Mouse (Mus musculus): Measurements from ENCODE around the gene Fam126b. TPM values are rescaled to one million over a fixed set of nuclear protein-coding genes. Genes with fewer than 3 reads are reported as not detected.
A peak's percentile ranks its signal among the peaks of the same experiment; 100 is the strongest.
"Not testable (repeated sequence)": the region's sequence is repeated elsewhere in the genome, so short reads cannot be mapped to it uniquely, and the experiment has no call there.

Fam126b gene
- total RNA-seq, 2 experiments from 2014 or later: 120 to 124 TPM

- Histone ChIP-seq H3K4me3 (no peak overlapping the region), H3K27ac (no peak overlapping the region)
- no peak for TF ChIP-seq CTCF (conservative IDR thresholded peaks at IDR 0.05)
- DNase-seq (ENCODE audit: low spot score in 2 of 2): no peak
These were observed 24.0 kb upstream of the Fam126b start for GRCm38 (mm10) chr1:58610166-58610565.

- not testable (repeated sequence) for DNase-seq (ENCODE audit: low spot score in 2 of 2); H3K27ac ChIP-seq
These were observed 23.5 kb upstream of the Fam126b start for GRCm38 (mm10) chr1:58609591-58609990.

GRCm38 (mm10) chr1:58603738-58604137 lies 17.6 kb upstream of the Fam126b start:
- H3K4me3 ChIP-seq: no peak overlapping the region
- H3K27ac ChIP-seq: no peak overlapping the region
- no peak for TF ChIP-seq CTCF (conservative IDR thresholded peaks at IDR 0.05)
- no peak for DNase-seq (ENCODE audit: low spot score in 2 of 2)

More at GRCm38 (mm10) chr1:58609591-58609990, 23.5 kb upstream of the Fam126b start:
- not testable (repeated sequence) for H3K4me3 ChIP-seq

GRCm38 (mm10) chr1:58602681-58603080 lies 16.6 kb upstream of the Fam126b start:
- Histone ChIP-seq H3K27ac (no peak overlapping the region), H3K4me3 (no peak overlapping the region)
- no peak for DNase-seq (ENCODE audit: low spot score in 2 of 2)
- TF ChIP-seq CTCF (conservative IDR thresholded peaks at IDR 0.05): no peak

GRCm38 (mm10) chr1:58587491-58587890 lies 1.4 kb upstream of the Fam126b start:
- TF ChIP-seq CTCF (conservative IDR thresholded peaks at IDR 0.05): no peak
- Histone ChIP-seq H3K27ac (no peak overlapping the region), H3K4me3 (peak overlapping the region; percentile 100)
- no peak for DNase-seq (ENCODE audit: low spot score in 2 of 2)

- TF ChIP-seq CTCF (conservative IDR thresholded peaks at IDR 0.05): no peak
- Histone ChIP-seq H3K4me3 (peak overlapping the region; percentile 100), H3K27ac (peak overlapping the region; percentile 99)
- peak; percentile 5 to 24 for DNase-seq (ENCODE audit: low spot score in 2 of 2)
These were observed 551 bp downstream of the Fam126b start for GRCm38 (mm10) chr1:58585373-58586170.

GRCm38 (mm10) chr1:58584271-58584670 lies 1.9 kb downstream of the Fam126b start:
- peak in 1 of 2 experiments; percentile 34 for DNase-seq (ENCODE audit: low spot score in 2 of 2)
- peak; percentile 75 for TF ChIP-seq CTCF (conservative IDR thresholded peaks at IDR 0.05)
- Histone ChIP-seq H3K27ac (peak overlapping the region; percentile 99), H3K4me3 (peak overlapping the region; percentile 100)

- no peak for DNase-seq (ENCODE audit: low spot score in 2 of 2)
- Histone ChIP-seq H3K4me3 (no peak overlapping the region), H3K27ac (no peak overlapping the region)
- no peak for TF ChIP-seq CTCF (conservative IDR thresholded peaks at IDR 0.05)
These were observed 3.5 kb downstream of the Fam126b start for GRCm38 (mm10) chr1:58582611-58583010.

- H3K4me3 ChIP-seq: no peak overlapping the region
- peak in 1 of 2 experiments; percentile 26 for DNase-seq (ENCODE audit: low spot score in 2 of 2)
- peak; percentile 76 for TF ChIP-seq CTCF (conservative IDR thresholded peaks at IDR 0.05)
- H3K27ac ChIP-seq: no peak overlapping the region
These were observed 6.9 kb downstream of the Fam126b start for GRCm38 (mm10) chr1:58579179-58579578.

GRCm38 (mm10) chr1:58570437-58570836 lies 15.7 kb downstream of the Fam126b start:
- no peak for TF ChIP-seq CTCF (conservative IDR thresholded peaks at IDR 0.05)
- Histone ChIP-seq H3K4me3 (no peak overlapping the region), H3K27ac (no peak overlapping the region)
- no peak for DNase-seq (ENCODE audit: low spot score in 2 of 2)

GRCm38 (mm10) chr1:58568456-58569130 lies 17.5 kb downstream of the Fam126b start:
- TF ChIP-seq CTCF (conservative IDR thresholded peaks at IDR 0.05): no peak
- Histone ChIP-seq H3K27ac (no peak overlapping the region), H3K4me3 (no peak overlapping the region)
- no peak for DNase-seq (ENCODE audit: low spot score in 2 of 2)

- TF ChIP-seq CTCF (conservative IDR thresholded peaks at IDR 0.05): no peak
- no peak overlapping the region for H3K27ac ChIP-seq
- no peak overlapping the region for H3K4me3 ChIP-seq
- no peak for DNase-seq (ENCODE audit: low spot score in 2 of 2)
These were observed 19.5 kb downstream of the Fam126b start for GRCm38 (mm10) chr1:58566621-58567020.

GRCm38 (mm10) chr1:58564981-58565380 lies 21.1 kb downstream of the Fam126b start:
- H3K27ac ChIP-seq: no peak overlapping the region
- no peak for TF ChIP-seq CTCF (conservative IDR thresholded peaks at IDR 0.05)
- H3K4me3 ChIP-seq: no peak overlapping the region
- DNase-seq (ENCODE audit: low spot score in 2 of 2): no peak

All from layer of hippocampus, adult 2 months (tissue).